Mouse (Mus musculus): ENCODE results near the gene Fam102a.

DNA sequence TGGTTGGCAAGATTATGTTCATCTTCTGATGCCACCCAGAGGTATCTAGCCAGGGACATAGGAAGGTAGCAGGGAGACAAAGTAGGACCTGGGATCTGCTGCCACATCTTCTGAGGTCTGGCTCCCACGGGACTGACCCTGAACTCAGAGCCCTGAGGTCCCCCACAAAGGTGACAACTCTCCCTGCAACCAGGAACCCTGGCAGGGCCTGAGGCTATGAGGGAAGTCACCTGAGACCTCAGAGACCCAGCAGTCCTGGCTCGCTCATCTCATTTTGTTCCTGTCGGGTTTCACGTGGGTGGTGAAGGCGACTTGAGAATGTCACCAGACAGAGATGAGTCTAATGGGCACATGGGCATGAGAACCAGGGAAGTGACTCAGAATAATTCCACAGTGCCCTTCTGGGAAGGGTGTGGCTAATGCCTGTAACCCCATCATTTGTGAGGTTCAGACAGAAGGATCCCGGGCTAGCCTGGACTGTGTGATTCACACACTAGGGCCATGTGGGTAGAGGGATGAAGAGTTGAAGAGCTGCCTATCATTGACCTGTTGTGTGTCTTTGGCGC, 50.1 kb downstream of the Fam102a start:
- TF ChIP-seq CTCF (conservative IDR thresholded peaks at IDR 0.05; ENCODE audit: insufficient read depth, insufficient read length, low read depth, low read length) (no peak), POLR2A (IDR thresholded peaks at IDR 0.05; ENCODE audit: low read depth, low read length) (no peak)

Measured in kidney, adult 2 months (tissue).